Mouse (Mus musculus): ENCODE data around the gene Usp8.

DNA sequence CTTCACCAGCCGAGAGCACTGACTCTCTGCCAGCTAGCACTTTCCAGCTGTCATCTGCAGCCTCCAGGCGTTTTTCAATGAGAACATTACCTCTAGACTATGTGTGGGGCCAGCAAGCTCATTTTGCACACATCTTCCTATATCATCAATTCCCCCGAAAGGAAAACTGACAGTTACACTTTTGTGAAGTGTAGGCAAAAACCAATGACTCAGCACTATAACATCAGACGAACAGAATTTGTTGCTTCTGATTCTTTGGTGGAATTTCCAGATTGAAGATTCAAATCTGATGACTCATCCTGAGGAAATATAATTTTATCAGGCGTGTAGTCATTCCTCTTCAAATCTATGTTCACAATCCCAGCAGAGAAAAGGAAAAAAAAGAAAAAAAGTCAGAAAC is 85.5 kb downstream of the Usp8 start:
- TF ChIP-seq POLR2A (IDR thresholded peaks at IDR 0.05; ENCODE audit: control insufficient read depth, low read depth, low read length) (no peak), CTCF (IDR thresholded peaks at IDR 0.05; ENCODE audit: control insufficient read depth, insufficient read depth, insufficient replicate concordance, low read depth, low read length) (no peak)
